Mouse (Mus musculus): Measurements from ENCODE around the gene Pdzk1ip1.
A peak's percentile ranks its signal among the peaks of the same experiment; 100 is the strongest.

- TF ChIP-seq POLR2A (IDR thresholded peaks at IDR 0.05; ENCODE audit: control insufficient read depth in 1 of 2, insufficient read depth in 1 of 2, low read depth in 1 of 2, low read length in 2 of 2, poor library complexity in 1 of 2), result peak; percentile 9 to 47; a peak in 2 of 4 replicates
- TF ChIP-seq CTCF (IDR thresholded peaks at IDR 0.05 in 2 of 3, conservative IDR thresholded peaks at IDR 0.05 in 1 of 3; ENCODE audit: control insufficient read depth in 1 of 3, insufficient read depth in 1 of 3, low read depth in 2 of 3, low read length in 3 of 3, poor library complexity in 1 of 3, severe bottlenecking in 1 of 3), result no peak
- no peak for TF ChIP-seq MXI1 (IDR thresholded peaks at IDR 0.05; ENCODE audit: low read depth, low read length)
- no peak for TF ChIP-seq USF1 (IDR thresholded peaks at IDR 0.05; ENCODE audit: low read depth, low read length)
- no peak for TF ChIP-seq POLR2AphosphoS2 (IDR thresholded peaks at IDR 0.05; ENCODE audit: low read length)
- TF ChIP-seq KAT2A (conservative IDR thresholded peaks at IDR 0.05; ENCODE audit: low read depth, low read length), result no peak
- no peak for TF ChIP-seq POLR2AphosphoS5 (IDR thresholded peaks at IDR 0.05; ENCODE audit: borderline replicate concordance, low read depth, low read length)
- no peak for TF ChIP-seq GATA1 (IDR thresholded peaks at IDR 0.05; ENCODE audit: low read depth, low read length)
- no peak for TF ChIP-seq TCF12 (IDR thresholded peaks at IDR 0.05; ENCODE audit: low read depth, low read length)
- TF ChIP-seq ZMIZ1 (IDR thresholded peaks at IDR 0.05; ENCODE audit: low read depth, low read length), result no peak
Measured at GRCm38 (mm10) chr4:115057674-115058316, 30.7 kb upstream of the Pdzk1ip1 start.
